Mouse (Mus musculus): ENCODE data around the gene Smpd2. TPM values are rescaled to one million over a fixed set of nuclear protein-coding genes. Genes with fewer than 3 reads are reported as not detected.

The Smpd2 gene
- total and polyA plus RNA-seq, 3 experiments, result 0.04 to 0.42 TPM; not detected in 1

- H3K36me3 ChIP-seq (ENCODE audit: control insufficient read depth in 1 of 2, insufficient read depth in 2 of 2, low read length in 2 of 2), result peaks cover 0 to 27% of the 10 kb centered on the region in 2 experiments; a peak in 2 of 4 replicates
- no peaks in the 10 kb centered on the region for H3K79me2 ChIP-seq (ENCODE audit: control insufficient read depth, insufficient read depth, low read length, poor library complexity)
- no peak for TF ChIP-seq NRF1 (IDR thresholded peaks at IDR 0.05; ENCODE audit: insufficient read depth, low read depth, low read length, poor library complexity, severe bottlenecking)
- TF ChIP-seq MYB (IDR thresholded peaks at IDR 0.05; ENCODE audit: low read depth, low read length), result no peak
- no peak for TF ChIP-seq EP300 (IDR thresholded peaks at IDR 0.05; ENCODE audit: low read depth in 1 of 2, low read length in 2 of 2)
- 0 out of 2 replicates have a peak, but pooled peaks have one; percentile 22 for TF ChIP-seq GATA1 (IDR thresholded peaks at IDR 0.05; ENCODE audit: low read depth, low read length)
- no peak for TF ChIP-seq ZC3H11A (IDR thresholded peaks at IDR 0.05; ENCODE audit: low read depth, low read length)
- no peak overlapping the region for H3K27ac ChIP-seq (ENCODE audit: control insufficient read depth, low read depth, low read length)
- peaks cover 16 to 34% of the 10 kb centered on the region in 2 experiments for H3K4me1 ChIP-seq (ENCODE audit: control insufficient read depth in 1 of 2, insufficient read depth in 2 of 2, low read length in 2 of 2)
- H3K27me3 ChIP-seq (ENCODE audit: control insufficient read depth in 1 of 2, insufficient read depth in 2 of 2, low read length in 2 of 2), result no peaks in the 10 kb centered on the region
- no peak for DNase-seq (ENCODE audit: low read depth, low spot score)
- no peak overlapping the region for H3K9ac ChIP-seq (ENCODE audit: control insufficient read depth, low read depth, low read length, poor library complexity, severe bottlenecking)
- H3K4me3 ChIP-seq (ENCODE audit: control insufficient read depth in 1 of 2, insufficient read depth in 1 of 2, low read depth in 2 of 2, low read length in 2 of 2), result no peak overlapping the region
- no peaks in the 10 kb centered on the region for H3K9me3 ChIP-seq (replicated peaks; ENCODE audit: insufficient read depth, low read length)
Observed at GRCm38 (mm10) chr10:41470693-41471092, 19.5 kb downstream of the Smpd2 start.

GRCm38 (mm10) chr10:41467325-41467724 is 22.8 kb downstream of the Smpd2 start:
- H3K4me3 ChIP-seq (ENCODE audit: control insufficient read depth in 1 of 2, insufficient read depth in 1 of 2, low read depth in 2 of 2, low read length in 2 of 2), result no peak overlapping the region
- H3K79me2 ChIP-seq (ENCODE audit: control insufficient read depth, insufficient read depth, low read length, poor library complexity), result no peaks in the 10 kb centered on the region
- no peak overlapping the region for H3K27ac ChIP-seq (ENCODE audit: control insufficient read depth, low read depth, low read length)
- H3K36me3 ChIP-seq (ENCODE audit: control insufficient read depth in 1 of 2, insufficient read depth in 2 of 2, low read length in 2 of 2), result peaks cover 2 to 5% of the 10 kb centered on the region in 2 experiments; a peak in 3 of 4 replicates
- H3K4me1 ChIP-seq (ENCODE audit: control insufficient read depth in 1 of 2, insufficient read depth in 2 of 2, low read length in 2 of 2), result peaks cover 4 to 7% of the 10 kb centered on the region in 2 experiments; a peak in 2 of 4 replicates
- no peaks in the 10 kb centered on the region for H3K27me3 ChIP-seq (ENCODE audit: control insufficient read depth in 1 of 2, insufficient read depth in 2 of 2, low read length in 2 of 2)
- no peak for DNase-seq (ENCODE audit: low read depth, low spot score)
- no peaks in the 10 kb centered on the region for H3K9me3 ChIP-seq (replicated peaks; ENCODE audit: insufficient read depth, low read length)
- no peak for TF ChIP-seq ZC3H11A (IDR thresholded peaks at IDR 0.05; ENCODE audit: low read depth, low read length)
- no peak for TF ChIP-seq ZNF384 (IDR thresholded peaks at IDR 0.05; ENCODE audit: low read depth, low read length)
- no peak for TF ChIP-seq POLR2AphosphoS5 (IDR thresholded peaks at IDR 0.05; ENCODE audit: borderline replicate concordance, low read depth, low read length)
- TF ChIP-seq JUND (IDR thresholded peaks at IDR 0.05; ENCODE audit: low read depth, low read length), result no peak
- no peak for TF ChIP-seq MXI1 (IDR thresholded peaks at IDR 0.05; ENCODE audit: low read depth, low read length)
- no peak for TF ChIP-seq ZMIZ1 (IDR thresholded peaks at IDR 0.05; ENCODE audit: low read depth, low read length)
- no peak for TF ChIP-seq POLR2A (IDR thresholded peaks at IDR 0.05; ENCODE audit: control insufficient read depth in 1 of 2, insufficient read depth in 1 of 2, low read depth in 1 of 2, low read length in 2 of 2, poor library complexity in 1 of 2)
- no peak for TF ChIP-seq ZKSCAN1 (IDR thresholded peaks at IDR 0.05; ENCODE audit: low read depth, low read length)
- TF ChIP-seq MYC (IDR thresholded peaks at IDR 0.05; ENCODE audit: low read depth, low read length), result no peak
- no peak for TF ChIP-seq TAL1 (IDR thresholded peaks at IDR 0.05; ENCODE audit: low read length)
- no peak for TF ChIP-seq ETS1 (IDR thresholded peaks at IDR 0.05; ENCODE audit: low read depth, low read length)
- TF ChIP-seq EP300 (IDR thresholded peaks at IDR 0.05; ENCODE audit: low read depth in 1 of 2, low read length in 2 of 2), result no peak
- TF ChIP-seq HCFC1 (IDR thresholded peaks at IDR 0.05; ENCODE audit: low read depth, low read length), result no peak
- no peak for TF ChIP-seq MAX (IDR thresholded peaks at IDR 0.05; ENCODE audit: low read length)
- no peak for TF ChIP-seq TCF12 (IDR thresholded peaks at IDR 0.05; ENCODE audit: low read depth, low read length)
- TF ChIP-seq SMC3 (IDR thresholded peaks at IDR 0.05; ENCODE audit: low read depth, low read length), result no peak
- no peak for TF ChIP-seq KAT2A (conservative IDR thresholded peaks at IDR 0.05; ENCODE audit: low read depth, low read length)
- TF ChIP-seq NRF1 (IDR thresholded peaks at IDR 0.05; ENCODE audit: insufficient read depth, low read depth, low read length, poor library complexity, severe bottlenecking), result no peak
- no peak for TF ChIP-seq CHD1 (IDR thresholded peaks at IDR 0.05; ENCODE audit: low read depth, low read length)
- no peak for TF ChIP-seq BHLHE40 (IDR thresholded peaks at IDR 0.05; ENCODE audit: borderline replicate concordance, low read depth, low read length)
- H3K9ac ChIP-seq (ENCODE audit: control insufficient read depth, low read depth, low read length, poor library complexity, severe bottlenecking), result no peak overlapping the region
